Mouse (Mus musculus) kidney, postnatal 14 days (tissue): Measurements from ENCODE around the gene Filip1l.

Experiments used
- DNase-seq: peaks from one replicate; pipeline ENCODE4 v3.0.0; 2022; ENCODE audit warnings: mixed read lengths

The Filip1l gene

GRCm38 (mm10) chr16:57437523-57438287, 84.8 kb downstream of the Filip1l start:
- DNase-seq = no peak

GRCm38 (mm10) chr16:57438288-57438685, 85.4 kb downstream of the Filip1l start:
- no peak for DNase-seq

- peak; percentile 30 for DNase-seq
Measured at GRCm38 (mm10) chr16:57439206-57439605, 86.3 kb downstream of the Filip1l start.

- DNase-seq = no peak
Measured at GRCm38 (mm10) chr16:57440706-57441437, 88.0 kb downstream of the Filip1l start.

- peak; percentile 31 for DNase-seq
Measured at GRCm38 (mm10) chr16:57445096-57446094, 92.5 kb downstream of the Filip1l start.

GRCm38 (mm10) chr16:57453009-57453408, 100.1 kb downstream of the Filip1l start:
- DNase-seq = no peak

GRCm38 (mm10) chr16:57454106-57454763, 101.3 kb downstream of the Filip1l start:
- no peak for DNase-seq

GRCm38 (mm10) chr16:57455573-57455972, 102.7 kb downstream of the Filip1l start:
- DNase-seq = no peak

GRCm38 (mm10) chr16:57456003-57456402, 103.1 kb downstream of the Filip1l start:
- DNase-seq = no peak

GRCm38 (mm10) chr16:57465386-57465913, 112.6 kb downstream of the Filip1l start:
- no peak for DNase-seq

- no peak for DNase-seq
Measured at GRCm38 (mm10) chr16:57469301-57469700, 116.4 kb downstream of the Filip1l start.

- DNase-seq = peak; percentile 21
Measured at GRCm38 (mm10) chr16:57469869-57470268, 117.0 kb downstream of the Filip1l start.

GRCm38 (mm10) chr16:57470286-57470830, 117.5 kb downstream of the Filip1l start:
- no peak for DNase-seq

GRCm38 (mm10) chr16:57471071-57471470, 118.2 kb downstream of the Filip1l start:
- no peak for DNase-seq

- DNase-seq = no peak
Measured at GRCm38 (mm10) chr16:57473415-57474085, 120.7 kb downstream of the Filip1l start.

GRCm38 (mm10) chr16:57478451-57478850, 125.6 kb downstream of the Filip1l start:
- DNase-seq = no peak

- no peak for DNase-seq
Measured at GRCm38 (mm10) chr16:57479776-57480175, 126.9 kb downstream of the Filip1l start.

GRCm38 (mm10) chr16:57482264-57482663, 129.4 kb downstream of the Filip1l start:
- no peak for DNase-seq

GRCm38 (mm10) chr16:57482911-57483310, 130.0 kb downstream of the Filip1l start:
- no peak for DNase-seq

- no peak for DNase-seq
Measured at GRCm38 (mm10) chr16:57483503-57483902, 130.6 kb downstream of the Filip1l start.
